Mouse (Mus musculus): ENCODE results near the gene Atat1. TPM values are rescaled to one million over a fixed set of nuclear protein-coding genes. Genes with fewer than 3 reads are reported as not detected.

Atat1 gene
- polyA plus RNA-seq, 1 experiment from 2014 or later, result 101 TPM

- Histone ChIP-seq H3K4me1 (ENCODE audit: control insufficient read depth, insufficient read depth, low read length) (no peaks in the 10 kb centered on the region; the same call in 1 of the 2 replicates), H3K4me3 (ENCODE audit: low read depth, low read length) (peak within 1 kb of the TSS; percentile 65), H3K9ac (replicated peaks; ENCODE audit: low read length) (peak within 1 kb of the TSS; percentile 88), H3K9me3 (replicated peaks; ENCODE audit: control insufficient read depth, low read length) (no peaks in the 10 kb centered on the region), H3K4me2 (ENCODE audit: low read depth, low read length) (peak within 1 kb of the TSS; percentile 58), H3K27me3 (ENCODE audit: control insufficient read depth, insufficient read depth, low read length) (no peaks in the 10 kb centered on the region), H3K36me3 (replicated peaks; ENCODE audit: control insufficient read depth, insufficient read depth, low read depth, low read length) (peaks cover 2% of the 10 kb centered on the region), H3K27ac (replicated peaks; ENCODE audit: low read depth, low read length) (peak within 1 kb of the TSS; percentile 88)
- under 1% methylated on average over 47 of the region's 47 CpGs for WGBS
- DNase-seq (ENCODE audit: low spot score) (peak; percentile 91), ATAC-seq (replicated peaks; ENCODE audit: insufficient number of reproducible peaks, low FRiP score, low TSS enrichment, low read depth) (peak; percentile 88)
Observed at GRCm38 (mm10) chr17:35861198-35861857, 48.5 kb downstream of the Atat1 start, which contains the start of gene Nrm. Nrm (plus strand) TSS chr17:35861318.

- 7% methylated on average over 12 of the region's 12 CpGs for WGBS
- Histone ChIP-seq H3K4me2 (ENCODE audit: low read depth, low read length) (peak overlapping the region; percentile 58), H3K4me1 (ENCODE audit: control insufficient read depth, insufficient read depth, low read length) (no peaks in the 10 kb centered on the region; the same call in 1 of the 2 replicates), H3K27ac (replicated peaks; ENCODE audit: low read depth, low read length) (0 out of 2 replicates have a peak overlapping the region, but pooled peaks have one; percentile 88), H3K9ac (replicated peaks; ENCODE audit: low read length) (peak overlapping the region; percentile 88), H3K4me3 (ENCODE audit: low read depth, low read length) (peak overlapping the region; percentile 65), H3K27me3 (ENCODE audit: control insufficient read depth, insufficient read depth, low read length) (no peaks in the 10 kb centered on the region), H3K9me3 (replicated peaks; ENCODE audit: control insufficient read depth, low read length) (no peaks in the 10 kb centered on the region), H3K36me3 (replicated peaks; ENCODE audit: control insufficient read depth, insufficient read depth, low read depth, low read length) (peaks cover 2% of the 10 kb centered on the region)
- ATAC-seq (replicated peaks; ENCODE audit: insufficient number of reproducible peaks, low FRiP score, low TSS enrichment, low read depth) (no peak), DNase-seq (ENCODE audit: low spot score) (no peak)
Observed at GRCm38 (mm10) chr17:35860831-35861197, 49.1 kb downstream of the Atat1 start.

GRCm38 (mm10) chr17:35859835-35860234 lies 50.0 kb downstream of the Atat1 start:
- no peak overlapping the region for H3K4me3 ChIP-seq (ENCODE audit: low read depth, low read length)
- no peaks in the 10 kb centered on the region for H3K9me3 ChIP-seq (replicated peaks; ENCODE audit: control insufficient read depth, low read length)
- peaks cover 2% of the 10 kb centered on the region for H3K36me3 ChIP-seq (replicated peaks; ENCODE audit: control insufficient read depth, insufficient read depth, low read depth, low read length)
- H3K27me3 ChIP-seq (ENCODE audit: control insufficient read depth, insufficient read depth, low read length), result no peaks in the 10 kb centered on the region
- H3K4me2 ChIP-seq (ENCODE audit: low read depth, low read length), result no peak overlapping the region
- H3K4me1 ChIP-seq (ENCODE audit: control insufficient read depth, insufficient read depth, low read length), result no peaks in the 10 kb centered on the region; the same call in 1 of the 2 replicates
- WGBS, result 68% methylated on average over 2 of the region's 2 CpGs
- ATAC-seq (replicated peaks; ENCODE audit: insufficient number of reproducible peaks, low FRiP score, low TSS enrichment, low read depth), result no peak
- no peak for DNase-seq (ENCODE audit: low spot score)
- H3K9ac ChIP-seq (replicated peaks; ENCODE audit: low read length), result no peak overlapping the region
- no peak overlapping the region for H3K27ac ChIP-seq (replicated peaks; ENCODE audit: low read depth, low read length)

- no peak for ATAC-seq (replicated peaks; ENCODE audit: insufficient number of reproducible peaks, low FRiP score, low TSS enrichment, low read depth)
- Histone ChIP-seq H3K4me3 (ENCODE audit: low read depth, low read length) (no peak overlapping the region), H3K4me1 (ENCODE audit: control insufficient read depth, insufficient read depth, low read length) (no peaks in the 10 kb centered on the region; the same call in 1 of the 2 replicates), H3K27ac (replicated peaks; ENCODE audit: low read depth, low read length) (no peak overlapping the region), H3K9ac (replicated peaks; ENCODE audit: low read length) (no peak overlapping the region), H3K4me2 (ENCODE audit: low read depth, low read length) (no peak overlapping the region), H3K27me3 (ENCODE audit: control insufficient read depth, insufficient read depth, low read length) (no peaks in the 10 kb centered on the region), H3K9me3 (replicated peaks; ENCODE audit: control insufficient read depth, low read length) (no peaks in the 10 kb centered on the region), H3K36me3 (replicated peaks; ENCODE audit: control insufficient read depth, insufficient read depth, low read depth, low read length) (peaks cover 2% of the 10 kb centered on the region)
- WGBS, result 83% methylated on average over 1 of the region's 1 CpGs
- no peak for DNase-seq (ENCODE audit: low spot score)
Observed at GRCm38 (mm10) chr17:35859371-35859770, 50.5 kb downstream of the Atat1 start.

- Histone ChIP-seq H3K4me3 (ENCODE audit: low read depth, low read length) (no peak overlapping the region), H3K4me1 (ENCODE audit: control insufficient read depth, insufficient read depth, low read length) (no peaks in the 10 kb centered on the region), H3K27me3 (ENCODE audit: control insufficient read depth, insufficient read depth, low read length) (no peaks in the 10 kb centered on the region), H3K27ac (replicated peaks; ENCODE audit: low read depth, low read length) (no peak overlapping the region), H3K36me3 (replicated peaks; ENCODE audit: control insufficient read depth, insufficient read depth, low read depth, low read length) (peaks cover 8% of the 10 kb centered on the region), H3K4me2 (ENCODE audit: low read depth, low read length) (no peak overlapping the region), H3K9me3 (replicated peaks; ENCODE audit: control insufficient read depth, low read length) (no peaks in the 10 kb centered on the region), H3K9ac (replicated peaks; ENCODE audit: low read length) (no peak overlapping the region)
- WGBS, result 95% methylated on average over 3 of the region's 3 CpGs
- DNase-seq (ENCODE audit: low spot score), result no peak
- no peak for ATAC-seq (replicated peaks; ENCODE audit: insufficient number of reproducible peaks, low FRiP score, low TSS enrichment, low read depth)
Observed at GRCm38 (mm10) chr17:35850974-35851373, 58.9 kb downstream of the Atat1 start.

- H3K4me1 ChIP-seq (ENCODE audit: control insufficient read depth, insufficient read depth, low read length), result no peaks in the 10 kb centered on the region
- H3K4me2 ChIP-seq (ENCODE audit: low read depth, low read length), result no peak overlapping the region
- no peak for DNase-seq (ENCODE audit: low spot score)
- no peak overlapping the region for H3K4me3 ChIP-seq (ENCODE audit: low read depth, low read length)
- no peaks in the 10 kb centered on the region for H3K9me3 ChIP-seq (replicated peaks; ENCODE audit: control insufficient read depth, low read length)
- no peak for ATAC-seq (replicated peaks; ENCODE audit: insufficient number of reproducible peaks, low FRiP score, low TSS enrichment, low read depth)
- no peak overlapping the region for H3K9ac ChIP-seq (replicated peaks; ENCODE audit: low read length)
- peaks cover 8% of the 10 kb centered on the region for H3K36me3 ChIP-seq (replicated peaks; ENCODE audit: control insufficient read depth, insufficient read depth, low read depth, low read length)
- no peaks in the 10 kb centered on the region for H3K27me3 ChIP-seq (ENCODE audit: control insufficient read depth, insufficient read depth, low read length)
- H3K27ac ChIP-seq (replicated peaks; ENCODE audit: low read depth, low read length), result no peak overlapping the region
- WGBS, result 81% methylated on average over 1 of the region's 1 CpGs
Observed at GRCm38 (mm10) chr17:35848112-35848511, 61.8 kb downstream of the Atat1 start.

MicroRNAs encoded within 50 kb of the gene (microRNA counts, 519-probe panel; counts per million panel counts)
- microRNA mmu-miR-1894-3p (not detected), microRNA mmu-miR-1894-5p (not detected)

Small RNA genes within 50 kb of the gene (microRNA-seq; reads per million reads assigned to microRNA genes)
- gene Gm28033 (ENCODE audit: borderline number of aligned reads), result 1.9 reads per million
- gene Mir1894 (ENCODE audit: borderline number of aligned reads), result not detected

Other genes starting within 250 kb of the Atat1 start
- gene Vars2, start 242.5 kb downstream of the Atat1 start, polyA plus RNA-seq (2014; fragmentation: Nextera tagmentation; extraction: Ambion mirVana), result 9.1 and 10.4 TPM in 2 replicates
- gene Gtf2h4, start 236.3 kb downstream of the Atat1 start, polyA plus RNA-seq (2014; fragmentation: Nextera tagmentation; extraction: Ambion mirVana), result 43.3 and 53.4 TPM in 2 replicates
- 20.4 and 24.6 TPM in 2 replicates for gene Ddr1, start 205.5 kb downstream of the Atat1 start, polyA plus RNA-seq (2014; fragmentation: Nextera tagmentation; extraction: Ambion mirVana)
- gene Ier3, start 88.4 kb downstream of the Atat1 start, polyA plus RNA-seq (2014; fragmentation: Nextera tagmentation; extraction: Ambion mirVana), result 2.7 and 3.4 TPM in 2 replicates
- gene Flot1, start 86.8 kb downstream of the Atat1 start, polyA plus RNA-seq (2014; fragmentation: Nextera tagmentation; extraction: Ambion mirVana), result 46.7 and 53.8 TPM in 2 replicates
- gene Tubb5, start 71.8 kb downstream of the Atat1 start, polyA plus RNA-seq (2014; fragmentation: Nextera tagmentation; extraction: Ambion mirVana), result 1,420 and 1,481 TPM in 2 replicates
- gene Mdc1, start 68.6 kb downstream of the Atat1 start, polyA plus RNA-seq (2014; fragmentation: Nextera tagmentation; extraction: Ambion mirVana), result 22.2 and 23.4 TPM in 2 replicates
- 48.8 and 53.2 TPM in 2 replicates for gene Nrm, start 48.8 kb downstream of the Atat1 start, polyA plus RNA-seq (2014; fragmentation: Nextera tagmentation; extraction: Ambion mirVana)
- gene Ppp1r18, start 44.5 kb downstream of the Atat1 start, polyA plus RNA-seq (2014; fragmentation: Nextera tagmentation; extraction: Ambion mirVana), result 24.1 and 24.6 TPM in 2 replicates
- 38.6 and 47.2 TPM in 2 replicates for gene Dhx16, start 30.3 kb downstream of the Atat1 start, polyA plus RNA-seq (2014; fragmentation: Nextera tagmentation; extraction: Ambion mirVana)
- gene 2310061I04Rik, start 12.6 kb downstream of the Atat1 start, polyA plus RNA-seq (2014; fragmentation: Nextera tagmentation; extraction: Ambion mirVana), result 21.2 and 25.6 TPM in 2 replicates
- 69.5 and 72.0 TPM in 2 replicates for gene Mrps18b, start 6.3 kb upstream of the Atat1 start, polyA plus RNA-seq (2014; fragmentation: Nextera tagmentation; extraction: Ambion mirVana)
- gene Ppp1r10, start 6.4 kb upstream of the Atat1 start, polyA plus RNA-seq (2014; fragmentation: Nextera tagmentation; extraction: Ambion mirVana), result 38.1 and 38.2 TPM in 2 replicates
- 96.7 and 112 TPM in 2 replicates for gene Abcf1, start 59.7 kb upstream of the Atat1 start, polyA plus RNA-seq (2014; fragmentation: Nextera tagmentation; extraction: Ambion mirVana)
- 31.3 and 32.3 TPM in 2 replicates for gene Gnl1, start 69.8 kb upstream of the Atat1 start, polyA plus RNA-seq (2014; fragmentation: Nextera tagmentation; extraction: Ambion mirVana)
- gene Prr3, start 70.2 kb upstream of the Atat1 start, polyA plus RNA-seq (2014; fragmentation: Nextera tagmentation; extraction: Ambion mirVana), result 37.7 and 38.2 TPM in 2 replicates
- gene H2-T24, start 110.5 kb upstream of the Atat1 start, polyA plus RNA-seq (2014; fragmentation: Nextera tagmentation; extraction: Ambion mirVana), result 2.2 and 2.4 TPM in 2 replicates
- 3.7 and 3.9 TPM in 2 replicates for gene H2-T23, start 122.8 kb upstream of the Atat1 start, polyA plus RNA-seq (2014; fragmentation: Nextera tagmentation; extraction: Ambion mirVana)
- 12.7 and 13.2 TPM in 2 replicates for gene H2-T22, start 132.7 kb upstream of the Atat1 start, polyA plus RNA-seq (2014; fragmentation: Nextera tagmentation; extraction: Ambion mirVana)
- not detected in 2 replicates for gene Gm6034, start 132.9 kb upstream of the Atat1 start, polyA plus RNA-seq (2014; fragmentation: Nextera tagmentation; extraction: Ambion mirVana)
- gene Gm11127, start 148.3 kb upstream of the Atat1 start, polyA plus RNA-seq (2014; fragmentation: Nextera tagmentation; extraction: Ambion mirVana), result 0.20 TPM in 1 of 2 replicates, not detected in the other
- gene Gm19684, start 211.6 kb upstream of the Atat1 start, polyA plus RNA-seq (2014; fragmentation: Nextera tagmentation; extraction: Ambion mirVana), result not detected in 2 replicates
- not detected in 2 replicates for gene Gm7030, start 219.3 kb upstream of the Atat1 start, polyA plus RNA-seq (2014; fragmentation: Nextera tagmentation; extraction: Ambion mirVana)

Data from embryonic facial prominence, embryonic 11.5 days (tissue).